Mouse (Mus musculus) kidney, adult 2 months (tissue): ENCODE measurements around the gene Sox5. TPM values are rescaled to one million over a fixed set of nuclear protein-coding genes. Genes with fewer than 3 reads are reported as not detected.

Source experiments
- DNase-seq: peaks from one replicate; pipeline ENCODE4 v3.0.0; 2021
- H3K27ac ChIP-seq: fragments of 200-500 bp; 2 replicates; pipeline ENCODE4 v1.5.1; 2012; ENCODE audit warnings: low read depth, low read length, control low read depth, inconsistent platforms; ENCODE audit not compliant: insufficient read depth
- H3K27me3 ChIP-seq: fragments of 200-500 bp; replicated peaks from 2 replicates; pipeline ENCODE4 v1.6.1; 2012; ENCODE audit warnings: mild to moderate bottlenecking, moderate library complexity, low read length, inconsistent platforms; ENCODE audit not compliant: control insufficient read depth, insufficient read depth
- H3K36me3 ChIP-seq: fragments of 200-500 bp; 2 replicates; pipeline ENCODE4 v1.6.1; 2012; ENCODE audit warnings: mild to moderate bottlenecking, moderate library complexity, low read length, inconsistent platforms; ENCODE audit not compliant: control insufficient read depth, insufficient read depth
- H3K4me1 ChIP-seq: fragments of 200-500 bp; 2 replicates; pipeline ENCODE4 v1.6.1; 2011; ENCODE audit warnings: low read length; ENCODE audit not compliant: control insufficient read depth, insufficient read depth
- H3K4me3 ChIP-seq: fragments of 200-500 bp; 2 replicates; pipeline ENCODE4 v1.5.1; 2011; ENCODE audit warnings: mild to moderate bottlenecking, low read depth, low read length, control low read depth; ENCODE audit not compliant: insufficient read depth
- CTCF ChIP-seq: fragments of 200-500 bp; conservative IDR thresholded peaks from 2 replicates; pipeline ENCODE4 v1.5.1; 2011; ENCODE audit warnings: low read depth, mild to moderate bottlenecking, control low read depth, low read length, moderate library complexity, mixed read lengths; ENCODE audit not compliant: insufficient read depth, insufficient read length
- POLR2A ChIP-seq: fragments of 200-500 bp; IDR thresholded peaks from one replicate; pipeline ENCODE4 v1.6.1; 2011; ENCODE audit warnings: low read depth, low read length, control low read depth
- WGBS: fragments of 180-500 bp; shearing (Covaris S2); methylation state at CpG from one replicate; pipeline ENCODE4 v1.1.7; 2018; 5-methylcytosine and 5-hydroxymethylcytosine counted together
- polyA plus RNA-seq: library from polyadenylated mRNA; depleted of rRNA; stranded (reverse); fragments of >200 nt; gene quantifications from 2 replicates; pipeline ENCODE4 v1.2.3, GENCODE M21; 2012

Gene Sox5
- polyA plus RNA-seq, 1 experiment: 2.9 TPM

DNA sequence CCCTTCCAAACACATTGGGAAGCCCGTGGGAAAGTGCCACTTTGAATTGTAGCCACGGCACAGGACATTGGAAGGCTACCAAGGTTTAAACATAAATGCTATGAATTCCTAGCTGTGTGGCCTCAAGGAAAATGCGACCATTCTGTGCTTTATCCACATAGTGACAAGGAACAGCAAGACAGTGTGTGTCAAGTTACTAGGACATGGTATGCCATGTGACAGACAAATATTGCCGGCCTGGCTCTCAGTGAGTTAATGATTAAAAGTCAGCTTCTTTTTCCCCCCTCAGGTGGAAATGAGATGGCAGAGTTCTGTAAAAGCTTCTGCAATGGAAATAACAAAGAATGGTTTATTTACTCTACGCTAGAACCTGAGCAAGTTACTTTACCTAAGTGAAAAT, 138.2 kb downstream of the Sox5 start:
- H3K4me3 ChIP-seq: no peak overlapping the region
- H3K36me3 ChIP-seq: no peaks in the 10 kb centered on the region
- peaks cover 2% of the 10 kb centered on the region; the same call in 1 of the 2 replicates for H3K4me1 ChIP-seq
- no peaks in the 10 kb centered on the region for H3K27me3 ChIP-seq
- no peak for TF ChIP-seq POLR2A
- no peak for TF ChIP-seq CTCF
- H3K27ac ChIP-seq: no peak overlapping the region
- WGBS: 55% methylated on average over 5 of the region's 5 CpGs
- peak; percentile 64 for DNase-seq

- Histone ChIP-seq H3K4me1 (peaks cover 2% of the 10 kb centered on the region; the same call in 1 of the 2 replicates), H3K27me3 (no peaks in the 10 kb centered on the region), H3K27ac (no peak overlapping the region), H3K4me3 (no peak overlapping the region), H3K36me3 (no peaks in the 10 kb centered on the region)
- 61% methylated on average over 5 of the region's 5 CpGs for WGBS
- DNase-seq: peak; percentile 49
- no peak for TF ChIP-seq CTCF
Observed at GRCm38 (mm10) chr6:144641888-144642287, 139.9 kb downstream of the Sox5 start.

DNA sequence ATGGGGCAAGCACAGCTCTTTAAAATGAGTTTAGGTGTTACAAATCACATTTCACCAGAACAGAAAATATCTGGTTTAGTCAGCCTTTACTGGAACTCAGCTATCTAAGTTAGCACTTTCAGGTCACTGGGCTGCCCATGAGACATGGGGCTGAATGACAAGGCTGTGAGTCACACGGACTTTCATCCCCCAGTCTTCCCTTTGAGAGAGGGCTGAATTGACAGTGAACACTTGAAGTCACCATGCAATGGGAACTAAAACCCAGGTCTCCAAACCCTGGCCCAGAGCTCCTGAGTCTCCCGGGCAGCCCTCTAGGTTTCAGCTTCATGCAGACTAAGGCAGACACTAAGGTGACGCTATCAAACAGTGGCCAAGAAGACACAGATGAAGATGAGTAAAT, 141.2 kb downstream of the Sox5 start:
- Histone ChIP-seq H3K27ac (no peak overlapping the region), H3K36me3 (no peaks in the 10 kb centered on the region), H3K27me3 (no peaks in the 10 kb centered on the region), H3K4me1 (peaks cover 2% of the 10 kb centered on the region; the same call in 1 of the 2 replicates), H3K4me3 (no peak overlapping the region)
- 84% methylated on average over 3 of the region's 3 CpGs for WGBS
- no peak for TF ChIP-seq POLR2A
- TF ChIP-seq CTCF: no peak
- no peak for DNase-seq

GRCm38 (mm10) chr6:144638547-144638946, 143.2 kb downstream of the Sox5 start:
- Histone ChIP-seq H3K4me1 (no peaks in the 10 kb centered on the region), H3K36me3 (no peaks in the 10 kb centered on the region)

DNA sequence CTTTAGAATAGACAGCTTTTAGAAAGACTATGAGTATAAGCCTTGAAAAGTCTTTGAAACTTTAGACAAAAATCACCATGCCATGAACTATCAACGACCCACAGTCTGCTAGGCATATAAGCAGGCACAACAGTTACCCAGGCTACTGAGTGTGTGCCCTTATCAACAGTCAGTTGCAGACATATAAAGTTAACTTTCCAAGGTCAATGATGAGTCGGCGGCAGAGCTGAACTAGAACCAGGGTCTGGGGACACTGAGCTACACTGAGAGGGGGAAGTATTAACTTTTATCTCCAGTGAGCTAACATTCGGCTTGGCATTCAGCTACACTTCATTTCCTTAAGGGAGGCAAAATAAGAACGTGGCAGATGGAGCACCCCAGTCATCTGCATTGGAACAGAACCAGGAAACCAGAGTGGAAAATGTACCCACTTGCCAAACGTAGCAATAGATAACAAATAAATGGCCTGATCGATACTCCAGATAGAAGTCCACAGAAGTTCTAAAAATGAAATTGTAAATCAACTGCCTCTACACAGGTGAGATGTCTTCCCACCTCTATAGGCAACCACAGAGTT, 154.2 kb downstream of the Sox5 start:
- no peak for TF ChIP-seq CTCF
- no peak for TF ChIP-seq POLR2A
- Histone ChIP-seq H3K27ac (no peak overlapping the region), H3K27me3 (no peaks in the 10 kb centered on the region), H3K36me3 (no peaks in the 10 kb centered on the region), H3K4me1 (no peaks in the 10 kb centered on the region), H3K4me3 (no peak overlapping the region)
- DNase-seq: no peak
- WGBS: 68% methylated on average over 7 of the region's 7 CpGs

More at GRCm38 (mm10) chr6:144638547-144638946, 143.2 kb downstream of the Sox5 start:
- WGBS: 86% methylated on average over 5 of the region's 5 CpGs
- TF ChIP-seq CTCF: no peak
- TF ChIP-seq POLR2A: no peak
- Histone ChIP-seq H3K27ac (no peak overlapping the region), H3K4me3 (no peak overlapping the region), H3K27me3 (no peaks in the 10 kb centered on the region)
- no peak for DNase-seq

DNA sequence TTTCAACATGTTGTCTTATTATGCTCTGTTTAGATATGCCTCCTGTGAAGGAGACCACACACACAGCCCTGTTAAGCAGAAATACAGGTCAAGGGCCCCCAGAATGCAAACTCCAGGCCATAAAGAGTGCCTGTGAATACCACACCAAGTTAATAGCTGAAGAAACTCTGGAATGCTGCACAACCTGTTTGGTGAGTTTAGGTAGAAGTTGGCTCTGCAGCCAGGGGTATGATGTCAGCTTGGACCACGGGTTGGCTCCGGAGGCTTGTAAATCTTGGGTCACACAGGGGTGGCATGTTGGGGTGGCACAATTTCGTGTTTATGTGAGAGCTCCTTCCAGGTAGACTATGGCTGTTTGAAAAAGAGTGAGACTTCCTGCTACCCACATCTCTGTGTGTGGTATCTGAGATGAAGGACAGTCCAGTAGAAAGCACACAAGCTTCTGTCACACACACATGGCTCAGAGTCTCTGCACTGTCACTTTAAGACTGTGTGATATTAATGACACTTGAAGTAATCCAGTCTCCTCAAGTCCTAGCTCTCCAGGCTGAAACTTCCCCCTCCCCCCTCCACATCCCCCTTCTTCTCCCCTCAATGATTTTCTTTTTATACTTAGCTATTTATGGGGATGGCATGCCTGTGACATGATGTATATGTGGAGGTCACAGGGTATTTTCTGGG, 160.5 kb downstream of the Sox5 start:
- peak overlapping the region; percentile 90 for H3K27ac ChIP-seq
- DNase-seq: peak; percentile 91
- 31% methylated on average over 3 of the region's 3 CpGs for WGBS

DNA sequence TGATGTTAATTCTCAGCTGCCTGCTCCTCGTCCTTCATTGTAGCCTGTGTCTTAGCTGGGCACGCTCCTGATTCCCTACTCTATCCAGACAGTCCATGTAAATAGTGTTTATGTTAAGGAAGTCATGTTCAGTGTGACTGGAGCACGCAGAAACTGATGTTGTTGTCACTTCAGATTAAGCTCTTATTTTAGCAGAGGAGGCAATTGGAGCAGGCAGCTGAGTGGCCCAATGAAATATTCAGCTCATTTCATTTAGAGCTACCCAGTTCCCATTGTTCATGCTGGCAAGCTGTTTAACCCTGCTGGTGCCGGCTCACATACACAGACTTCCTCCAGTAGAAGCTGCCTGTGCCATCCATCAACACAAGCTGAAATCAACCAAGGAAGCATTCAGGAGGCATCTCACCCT, 170.4 kb downstream of the Sox5 start:
- no peak for DNase-seq
- TF ChIP-seq POLR2A (no peak), CTCF (no peak)
- no peaks in the 10 kb centered on the region for H3K36me3 ChIP-seq
- H3K4me1 ChIP-seq: no peaks in the 10 kb centered on the region
- 63% methylated on average over 4 of the region's 4 CpGs for WGBS
- no peaks in the 10 kb centered on the region for H3K27me3 ChIP-seq
- H3K27ac ChIP-seq: no peak overlapping the region
- no peak overlapping the region for H3K4me3 ChIP-seq

More for the DNA sequence above, 160.5 kb downstream of the Sox5 start:
- Histone ChIP-seq H3K4me3 (no peak overlapping the region), H3K27me3 (no peaks in the 10 kb centered on the region), H3K36me3 (no peaks in the 10 kb centered on the region), H3K4me1 (no peaks in the 10 kb centered on the region)
- no peak for TF ChIP-seq POLR2A
- no peak for TF ChIP-seq CTCF
